Mouse (Mus musculus) C2C12 (cell line): ENCODE results near the gene Ncf1. TPM values are rescaled to one million over a fixed set of nuclear protein-coding genes. Genes with fewer than 3 reads are reported as not detected.

ENCODE experiments used
- H3K27me3 ChIP-seq: one replicate; pipeline ENCODE4 v1.6.1; 2011; ENCODE audit not compliant: control insufficient read depth, insufficient read depth, insufficient read length
- H3K36me3 ChIP-seq: one replicate; pipeline ENCODE4 v1.6.1; 2011; ENCODE audit not compliant: control insufficient read depth, insufficient read depth
- H3K4me3 ChIP-seq: one replicate; pipeline ENCODE4 v1.5.1; 2011; ENCODE audit warnings: mild to moderate bottlenecking, control low read depth; ENCODE audit not compliant: poor library complexity, insufficient read depth, severe bottlenecking
- H3K79me2 ChIP-seq: one replicate; pipeline ENCODE4 v1.6.1; 2011; ENCODE audit not compliant: control insufficient read depth, insufficient read depth
- H3K79me3 ChIP-seq: one replicate; pipeline ENCODE4 v1.6.1; 2011; ENCODE audit warnings: low read depth, control low read depth
- H3ac ChIP-seq: one replicate; pipeline ENCODE3; 2011; ENCODE audit warnings: low read depth; ENCODE audit not compliant: control insufficient read depth, insufficient read length
- CEBPB ChIP-seq: IDR thresholded peaks from one replicate; pipeline ENCODE4 v1.6.1; 2011; ENCODE audit warnings: low read depth, mild to moderate bottlenecking, control low read depth, moderate library complexity
- CTCF ChIP-seq: IDR thresholded peaks from one replicate; pipeline ENCODE4 v1.5.1; 2011; ENCODE audit not compliant: control insufficient read depth, insufficient read depth, insufficient read length
- FOSL1 ChIP-seq: IDR thresholded peaks from one replicate; pipeline ENCODE4 v1.8.0; 2011; ENCODE audit warnings: mild to moderate bottlenecking, low read length; ENCODE audit not compliant: poor library complexity, insufficient read depth, severe bottlenecking
- MAX ChIP-seq: IDR thresholded peaks from one replicate; pipeline ENCODE4 v1.6.1; 2011; ENCODE audit warnings: mild to moderate bottlenecking, control low read depth
- MYOD1 ChIP-seq: IDR thresholded peaks from one replicate; pipeline ENCODE4 v1.6.1; 2011; ENCODE audit warnings: low read depth; ENCODE audit not compliant: control insufficient read depth, insufficient read length
- MYOG ChIP-seq: IDR thresholded peaks from one replicate; pipeline ENCODE4 v1.6.1; 2011; ENCODE audit not compliant: control insufficient read depth, insufficient read length; ENCODE audit errors: extremely low read depth
- USF1 ChIP-seq: IDR thresholded peaks from one replicate; pipeline ENCODE4 v1.6.1; 2011; ENCODE audit warnings: low read depth, mild to moderate bottlenecking, control low read depth, moderate library complexity
- polyA plus RNA-seq: library from polyadenylated mRNA; unstranded; fragments of >200 nt; fragmentation: generic; extraction: Trizol; gene quantifications from one replicate; pipeline ENCODE4 v1.2.1, GENCODE M21; 2012; ENCODE audit warnings: missing spikeins

Ncf1 gene
- polyA plus RNA-seq, 1 experiment: 0.01 TPM

GRCm38 (mm10) chr5:134260001-134260636 is 30.7 kb upstream of the Ncf1 start:
- H3K36me3 ChIP-seq: peaks cover 84% of the 10 kb centered on the region
- H3K27me3 ChIP-seq: no peaks in the 10 kb centered on the region
- H3ac ChIP-seq: no peak overlapping the region
- TF ChIP-seq CEBPB (no peak), MYOD1 (no peak), MAX (no peak), MYOG (no peak), FOSL1 (no peak), USF1 (no peak), CTCF (no peak)
- no peaks in the 10 kb centered on the region for H3K79me3 ChIP-seq
- no peaks in the 10 kb centered on the region for H3K79me2 ChIP-seq
- H3K4me3 ChIP-seq: no peak overlapping the region

DNA sequence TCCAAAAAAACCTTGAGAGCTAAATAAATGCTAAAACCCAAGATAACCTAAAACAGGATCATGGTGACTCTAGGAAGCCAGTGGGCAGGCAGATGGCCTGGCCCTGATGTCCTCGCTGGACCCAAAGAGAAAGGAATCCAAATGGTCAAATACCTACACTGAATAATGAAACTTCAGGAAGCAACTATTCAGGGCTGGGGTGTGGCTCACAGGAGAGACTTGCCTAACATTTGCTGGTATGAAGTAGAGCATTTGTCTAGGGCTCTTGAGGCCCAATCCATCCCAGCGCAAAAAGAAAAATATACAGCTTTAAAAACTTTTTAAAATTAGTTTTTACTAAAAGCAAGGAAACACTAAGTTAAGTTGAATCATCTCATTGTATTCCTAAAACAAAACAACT is 29.5 kb upstream of the Ncf1 start:
- Histone ChIP-seq H3K79me3 (no peaks in the 10 kb centered on the region), H3K36me3 (peaks cover 83% of the 10 kb centered on the region), H3ac (no peak overlapping the region), H3K27me3 (no peaks in the 10 kb centered on the region), H3K79me2 (no peaks in the 10 kb centered on the region), H3K4me3 (no peak overlapping the region)
- TF ChIP-seq MYOG (no peak), USF1 (no peak), CEBPB (no peak), CTCF (no peak), FOSL1 (no peak), MYOD1 (no peak), MAX (no peak)

GRCm38 (mm10) chr5:134258395-134258794 is 29.0 kb upstream of the Ncf1 start:
- Histone ChIP-seq H3K36me3 (peaks cover 83% of the 10 kb centered on the region), H3K79me3 (no peaks in the 10 kb centered on the region), H3ac (no peak overlapping the region), H3K79me2 (no peaks in the 10 kb centered on the region), H3K4me3 (no peak overlapping the region), H3K27me3 (no peaks in the 10 kb centered on the region)
- TF ChIP-seq MYOG (no peak), CTCF (no peak), MYOD1 (no peak), FOSL1 (no peak), MAX (no peak), CEBPB (no peak), USF1 (no peak)

DNA sequence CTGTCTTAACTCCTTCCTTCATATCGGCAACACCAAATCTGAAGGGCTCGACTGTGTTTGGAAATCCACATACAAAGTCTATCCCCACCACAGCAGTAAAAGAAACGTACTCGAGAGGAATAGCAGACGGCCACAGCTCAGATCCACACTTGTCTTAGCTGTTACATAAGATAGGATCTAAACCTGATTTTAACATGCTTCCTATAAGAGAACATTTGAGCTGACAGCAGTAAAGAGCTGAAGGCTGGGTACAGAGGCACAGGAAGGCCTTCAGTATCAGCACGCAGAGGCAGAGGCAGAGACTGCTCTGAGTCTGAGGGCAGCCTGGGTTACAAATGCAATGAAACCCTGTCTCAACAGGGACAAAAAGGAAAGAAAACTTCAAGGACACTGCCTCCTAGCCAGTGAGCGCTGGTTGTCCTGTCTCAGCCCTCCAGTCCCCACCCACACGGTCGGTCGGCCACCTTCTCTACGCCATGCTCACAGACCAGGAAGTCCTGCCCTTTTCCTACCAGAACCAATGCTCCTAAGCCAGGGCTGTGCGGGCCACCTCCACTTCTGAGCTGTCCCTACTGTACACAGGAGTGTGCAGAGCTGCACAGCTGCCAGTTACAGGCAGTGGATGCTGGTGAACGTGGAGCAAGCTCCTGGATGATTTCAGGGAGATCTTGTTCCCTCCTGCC is 28.1 kb upstream of the Ncf1 start:
- Histone ChIP-seq H3K27me3 (no peaks in the 10 kb centered on the region), H3K4me3 (no peak overlapping the region), H3K36me3 (peaks cover 83% of the 10 kb centered on the region), H3ac (no peak overlapping the region), H3K79me2 (no peaks in the 10 kb centered on the region), H3K79me3 (no peaks in the 10 kb centered on the region)
- TF ChIP-seq MYOD1: no peak
- TF ChIP-seq CTCF: no peak
- no peak for TF ChIP-seq MAX
- no peak for TF ChIP-seq CEBPB
- no peak for TF ChIP-seq FOSL1
- TF ChIP-seq MYOG: no peak
- TF ChIP-seq USF1: no peak

DNA sequence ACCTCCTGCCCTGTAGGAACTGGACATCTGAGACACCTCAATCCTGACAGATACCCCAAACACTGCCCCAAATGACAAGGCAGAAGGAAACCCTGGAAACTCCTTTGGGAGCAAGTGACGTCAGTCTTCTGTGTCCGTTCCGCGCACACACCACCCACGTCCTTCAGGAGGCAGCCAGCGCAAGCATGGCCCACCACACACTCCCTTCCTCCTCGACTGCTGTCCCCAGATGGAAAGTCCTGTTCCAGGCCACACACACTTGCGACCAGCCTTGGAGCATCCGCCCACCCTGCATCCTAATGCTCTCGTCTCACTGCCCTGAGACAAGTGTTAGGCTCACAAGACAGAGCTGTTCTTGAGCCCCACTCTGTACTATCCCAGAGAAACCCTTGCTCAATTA is 25.9 kb upstream of the Ncf1 start:
- TF ChIP-seq USF1 (no peak), MAX (no peak), MYOG (no peak), CEBPB (no peak), MYOD1 (no peak), CTCF (no peak), FOSL1 (no peak)
- Histone ChIP-seq H3K36me3 (peaks cover 74% of the 10 kb centered on the region), H3K79me3 (no peaks in the 10 kb centered on the region), H3K79me2 (no peaks in the 10 kb centered on the region), H3K4me3 (no peak overlapping the region), H3ac (no peak overlapping the region), H3K27me3 (no peaks in the 10 kb centered on the region)

DNA sequence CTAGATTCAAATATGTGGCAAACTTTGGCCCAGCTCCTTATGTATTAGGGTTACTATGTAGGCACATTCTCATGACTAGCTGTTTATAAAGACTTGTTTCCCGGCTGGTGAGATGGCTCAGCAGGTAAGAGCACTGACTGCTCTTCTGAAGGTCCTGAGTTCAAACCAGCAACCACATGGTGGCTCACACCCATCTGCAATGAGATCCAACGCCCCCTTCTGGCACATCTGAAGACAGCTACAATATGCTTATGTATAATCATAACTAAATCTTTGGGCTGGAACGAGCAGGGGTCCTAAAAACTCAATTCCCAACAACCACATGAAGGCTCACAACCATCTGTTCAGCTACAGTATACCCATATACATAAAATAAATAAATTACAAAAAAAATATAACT is 24.4 kb upstream of the Ncf1 start:
- Histone ChIP-seq H3K79me2 (no peaks in the 10 kb centered on the region), H3K79me3 (no peaks in the 10 kb centered on the region), H3K4me3 (no peak overlapping the region), H3K27me3 (no peaks in the 10 kb centered on the region), H3K36me3 (peaks cover 72% of the 10 kb centered on the region), H3ac (no peak overlapping the region)
- TF ChIP-seq CTCF (no peak), MYOG (no peak), USF1 (no peak), MAX (no peak), CEBPB (no peak), MYOD1 (no peak), FOSL1 (no peak)
